Mouse (Mus musculus): ENCODE results near the gene Gm43302.
A peak's percentile ranks its signal among the peaks of the same experiment; 100 is the strongest.
"Not testable (repeated sequence)": the region's sequence is repeated elsewhere in the genome, so short reads cannot be mapped to it uniquely, and the experiment has no call there.

The Gm43302 gene

GRCm38 (mm10) chr5:105199149-105199548, 94.3 kb downstream of the Gm43302 start:
- not testable (repeated sequence) for DNase-seq (ENCODE audit: low read depth, low spot score)

DNA sequence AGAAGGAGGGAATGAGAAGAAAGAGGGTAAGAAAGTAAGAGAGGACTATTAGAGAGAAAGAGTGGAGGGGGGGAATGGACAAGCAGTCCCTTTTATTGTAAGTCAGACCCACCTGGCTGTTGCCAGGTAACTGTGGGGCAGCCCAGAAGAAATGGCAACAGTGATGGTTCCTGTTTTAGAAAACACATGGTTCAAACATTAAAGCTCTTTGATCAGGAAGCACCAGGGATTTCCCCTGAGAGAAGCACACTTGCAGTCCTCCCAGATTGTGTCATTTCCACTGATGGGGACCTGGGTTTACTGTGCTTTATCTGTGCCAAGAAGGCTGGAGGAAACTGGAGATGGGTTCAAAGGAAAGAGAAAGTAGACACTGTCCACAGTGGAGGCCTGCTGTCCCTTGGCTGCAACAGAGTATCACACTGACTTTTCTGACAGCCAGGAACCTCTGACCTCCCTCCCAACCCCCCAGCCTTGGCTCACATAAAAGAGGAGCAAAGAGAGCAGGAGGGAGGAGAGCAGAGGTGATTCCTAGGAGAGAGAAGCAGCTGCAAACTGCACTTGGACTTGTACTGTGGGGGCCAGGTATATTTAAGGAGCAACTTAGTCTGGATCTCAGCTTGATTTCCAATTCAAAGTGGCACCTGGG, 95.5 kb downstream of the Gm43302 start:
- peak; percentile 65 for DNase-seq (ENCODE audit: low read depth, low spot score)

- not testable (repeated sequence) for DNase-seq (ENCODE audit: low read depth, low spot score)
Observed at GRCm38 (mm10) chr5:105196308-105196707, 97.2 kb downstream of the Gm43302 start.

- DNase-seq (ENCODE audit: low read depth, low spot score): not testable (repeated sequence)
Observed at GRCm38 (mm10) chr5:105192536-105192935, 101.0 kb downstream of the Gm43302 start.

DNA sequence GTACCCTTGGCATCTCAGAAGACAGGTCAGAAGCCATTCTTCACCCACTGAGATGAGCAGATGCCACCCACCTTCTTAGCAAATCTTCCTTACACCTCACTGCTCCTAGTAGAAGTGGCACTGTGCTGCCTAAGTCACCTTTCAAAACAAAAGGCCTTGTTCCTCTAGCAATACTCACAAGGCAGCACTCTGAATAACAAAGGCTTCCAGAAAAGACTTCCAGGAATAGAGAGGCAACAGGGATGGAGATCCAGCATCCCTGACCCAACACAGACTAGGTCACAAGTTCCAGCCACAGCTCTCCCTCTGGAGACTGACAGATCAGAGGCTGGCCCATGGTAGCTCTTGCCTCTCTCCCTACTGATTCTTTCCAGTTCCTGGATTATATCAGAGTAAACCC, 112.0 kb downstream of the Gm43302 start:
- no peak for DNase-seq (ENCODE audit: low read depth, low spot score)

Measured in skeletal muscle tissue, adult 2 months (tissue).